Mouse (Mus musculus) embryo, embryonic 10 days (tissue): Measurements from ENCODE around the gene Oxsr1.
"Not testable (repeated sequence)": the region's sequence is repeated elsewhere in the genome, so short reads cannot be mapped to it uniquely, and the experiment has no call there.

Experiments used
- DNase-seq: peaks from one replicate; pipeline ENCODE4 v3.0.0-alpha.2; 2015; ENCODE audit warnings: low spot score

The Oxsr1 gene

DNA sequence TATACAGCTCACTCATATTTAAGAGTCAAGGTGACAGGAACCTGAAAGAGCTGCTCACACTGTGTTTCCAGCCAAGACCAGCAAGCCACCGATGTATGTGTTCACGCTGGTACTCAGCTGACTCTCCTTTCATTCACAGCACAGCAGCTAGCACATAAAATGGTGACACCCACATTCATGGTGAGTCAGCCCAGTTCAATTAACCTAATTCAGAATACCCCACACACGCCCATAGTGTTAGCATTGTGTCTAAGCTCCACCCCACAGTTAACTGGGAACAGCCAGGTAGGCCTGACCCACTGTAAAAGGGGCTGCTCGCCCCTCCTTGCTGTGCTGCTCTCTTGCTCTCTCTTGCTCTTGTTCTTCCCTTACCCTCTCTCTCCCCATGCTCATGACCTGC, 50.7 kb downstream of the Oxsr1 start:
- DNase-seq: no peak

DNA sequence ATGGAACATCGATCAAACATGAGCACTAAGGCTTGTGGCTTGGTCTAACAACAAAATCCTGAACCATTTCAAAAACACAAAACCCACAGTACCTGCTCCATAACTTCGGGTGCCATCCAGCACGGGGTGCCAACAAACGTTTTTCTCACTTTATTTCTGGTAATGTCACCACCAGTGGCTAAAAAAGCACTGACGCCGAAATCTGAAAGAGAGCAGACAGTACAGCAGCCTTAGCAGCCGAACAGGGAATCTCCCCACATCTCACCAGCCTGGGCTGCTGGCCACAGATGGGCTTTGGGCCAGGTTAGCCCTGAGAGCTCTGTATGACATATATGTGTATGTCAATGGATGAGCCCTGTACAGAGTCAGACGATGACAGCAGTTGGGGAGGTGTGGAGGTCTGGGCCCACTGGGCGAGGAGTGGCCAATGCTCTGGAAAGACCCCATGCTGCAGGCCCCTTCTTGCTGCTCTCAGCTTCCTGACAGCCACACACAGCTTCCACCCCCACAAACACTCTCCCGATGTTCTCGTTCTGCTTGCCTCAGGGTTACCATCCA, 53.6 kb downstream of the Oxsr1 start:
- no peak for DNase-seq

GRCm38 (mm10) chr9:119268120-119268519, 54.1 kb downstream of the Oxsr1 start:
- no peak for DNase-seq

- DNase-seq: not testable (repeated sequence)
Observed at GRCm38 (mm10) chr9:119266121-119266395, 56.2 kb downstream of the Oxsr1 start.

DNA sequence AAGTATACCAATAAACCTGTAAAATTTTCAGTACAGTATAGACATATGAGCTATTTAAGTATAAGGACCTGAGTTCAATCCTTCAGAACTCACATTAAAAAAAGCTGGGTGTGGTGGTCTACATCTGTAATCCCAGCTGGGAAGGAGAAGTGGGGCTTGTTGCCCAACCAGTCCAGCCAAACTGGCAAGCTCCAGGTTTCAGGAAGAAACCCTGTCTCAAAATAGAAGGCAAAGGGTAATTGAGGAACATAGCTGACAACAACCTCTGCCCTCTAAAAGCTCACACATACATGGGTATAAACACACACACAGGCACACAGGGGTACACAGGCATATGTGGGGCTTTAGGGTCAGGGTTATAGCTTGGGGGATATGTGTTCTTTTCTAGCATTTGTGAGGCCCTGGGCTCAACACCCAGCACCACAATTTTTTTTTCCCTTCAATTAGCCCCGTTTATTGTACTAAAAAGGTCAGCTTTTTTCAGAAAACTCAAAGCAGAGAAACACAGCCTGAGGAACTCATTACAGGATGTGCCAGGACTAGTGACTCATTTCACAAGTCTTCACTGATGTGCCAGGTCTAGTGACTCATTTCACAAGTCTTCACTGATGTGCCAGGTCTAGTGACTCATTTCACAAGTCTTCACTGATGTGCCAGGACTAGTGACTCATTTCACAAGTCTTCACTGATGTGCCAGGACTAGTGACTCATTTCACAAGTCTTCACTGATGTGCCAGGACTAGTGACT, 56.7 kb downstream of the Oxsr1 start:
- DNase-seq: not testable (repeated sequence)

GRCm38 (mm10) chr9:119263067-119263466, 59.2 kb downstream of the Oxsr1 start:
- DNase-seq: no peak

DNA sequence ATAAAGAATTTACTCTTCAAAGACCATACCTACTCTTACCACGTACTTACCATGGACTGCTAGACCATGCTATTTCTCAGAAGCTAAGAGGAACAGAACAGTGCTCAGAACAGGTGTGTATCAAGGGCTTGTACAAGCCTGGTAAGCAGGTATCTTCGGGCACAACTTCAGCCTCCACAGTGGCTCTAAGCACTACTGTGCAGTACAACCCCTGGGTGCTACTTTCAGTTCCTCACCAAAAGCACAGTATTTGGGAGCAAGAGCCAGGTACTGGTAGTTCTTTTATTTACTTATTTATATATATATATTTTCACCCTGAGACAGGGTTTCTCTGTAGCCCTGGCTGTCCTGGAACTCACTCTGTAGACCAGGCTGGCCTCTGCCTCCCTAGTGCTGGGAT, 61.4 kb downstream of the Oxsr1 start:
- no peak for DNase-seq

DNA sequence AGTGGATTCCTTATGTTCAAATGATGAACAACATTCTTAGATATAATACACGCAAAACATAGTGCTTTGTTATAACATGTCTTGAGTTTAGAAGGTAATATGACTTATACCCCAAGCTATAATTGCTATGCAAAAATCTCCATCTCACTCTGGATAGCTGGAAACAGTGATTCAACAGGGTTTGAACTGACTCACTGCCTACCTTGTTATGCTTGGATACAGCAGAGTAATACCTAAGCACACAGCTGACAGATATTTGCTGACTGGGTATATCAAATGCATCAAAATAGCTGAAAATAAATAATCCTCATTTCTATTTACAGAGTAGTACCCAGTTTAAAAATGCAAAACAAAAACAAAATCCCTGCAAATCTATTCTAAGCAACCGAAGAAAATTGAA, 63.4 kb downstream of the Oxsr1 start:
- DNase-seq: no peak

DNA sequence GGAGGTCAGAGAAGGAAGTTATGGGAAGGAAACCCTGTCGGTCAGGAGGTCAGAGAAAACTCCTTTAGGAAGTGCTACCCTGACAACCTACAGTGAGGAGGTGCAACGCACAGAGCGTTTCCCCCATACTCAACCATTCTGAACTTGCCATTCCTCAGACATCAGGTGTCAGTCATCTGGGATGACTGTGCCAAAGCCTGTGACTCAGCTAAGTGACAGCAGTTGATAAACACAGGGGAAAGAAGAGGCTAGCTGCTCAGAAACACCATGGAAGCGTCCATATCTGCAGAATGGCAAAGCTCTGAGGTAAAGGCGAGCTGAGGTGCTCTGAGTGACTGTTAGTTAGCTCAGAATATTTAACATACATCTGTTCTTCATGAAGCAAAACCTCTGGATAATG, 64.1 kb downstream of the Oxsr1 start:
- no peak for DNase-seq

GRCm38 (mm10) chr9:119256161-119256560, 66.1 kb downstream of the Oxsr1 start:
- DNase-seq: no peak

DNA sequence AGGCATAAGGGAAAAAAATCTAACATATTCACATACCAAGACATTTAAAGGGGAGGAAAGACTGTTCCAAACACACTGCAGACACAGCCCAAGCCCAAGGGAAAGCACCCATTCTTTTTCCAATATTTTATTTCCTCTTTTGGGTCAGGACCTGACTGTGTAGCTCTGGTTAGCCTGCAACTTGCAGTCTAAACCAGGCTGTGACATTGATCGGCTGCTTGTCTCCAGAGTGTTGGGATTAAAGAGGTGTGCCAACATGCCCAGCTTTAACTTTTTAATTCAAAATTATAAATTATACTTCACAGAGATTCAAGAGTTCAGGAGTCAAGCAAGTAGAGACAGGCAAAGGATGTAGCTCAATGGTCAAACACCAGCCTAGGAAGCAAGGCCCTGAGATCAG, 67.1 kb downstream of the Oxsr1 start:
- DNase-seq: no peak

DNA sequence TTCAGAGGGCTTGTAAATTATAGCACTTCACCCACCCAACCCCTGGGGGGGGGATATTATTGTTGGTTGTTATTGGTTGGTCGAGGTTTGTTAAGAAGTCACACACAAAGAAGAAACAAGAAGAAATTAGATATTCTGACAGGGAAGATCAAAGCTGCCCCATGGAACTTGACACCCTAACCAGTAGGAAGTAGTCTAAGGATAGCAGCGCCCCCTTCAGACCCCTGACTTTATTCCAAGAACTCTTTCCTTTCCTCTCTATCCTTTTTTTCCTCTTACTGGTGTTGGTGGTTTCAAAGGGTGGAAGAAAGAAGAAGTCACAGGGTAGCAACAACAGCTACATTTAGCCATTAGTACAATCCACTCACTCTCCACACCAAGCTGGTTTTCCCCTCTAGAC, 68.0 kb downstream of the Oxsr1 start:
- DNase-seq: no peak

GRCm38 (mm10) chr9:119247996-119248395, 74.2 kb downstream of the Oxsr1 start:
- no peak for DNase-seq

DNA sequence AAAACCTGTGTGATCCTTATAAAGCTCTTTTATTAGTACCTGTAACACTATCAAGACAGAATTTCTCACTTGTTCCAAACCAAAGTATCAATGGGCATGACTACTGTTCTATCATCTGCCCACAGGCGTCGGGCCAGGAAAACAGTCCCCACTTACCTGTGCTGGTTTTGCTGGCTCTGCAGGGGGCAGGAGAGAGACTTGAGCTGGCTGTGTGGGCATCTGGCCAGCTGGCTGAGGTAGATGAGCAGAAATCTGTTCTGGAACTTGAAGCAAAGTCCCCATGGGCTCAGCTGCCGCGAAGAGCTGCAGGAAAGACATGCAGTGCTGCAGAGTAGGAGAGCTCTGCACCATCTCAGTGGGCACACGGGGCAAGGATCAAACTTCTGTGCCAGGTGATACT, 75.4 kb downstream of the Oxsr1 start:
- no peak for DNase-seq

- DNase-seq: no peak
Observed at GRCm38 (mm10) chr9:119243981-119244380, 78.2 kb downstream of the Oxsr1 start.

- DNase-seq: no peak
Observed at GRCm38 (mm10) chr9:119241169-119241865, 80.9 kb downstream of the Oxsr1 start.

- DNase-seq: no peak
Observed at GRCm38 (mm10) chr9:119240286-119240997, 81.8 kb downstream of the Oxsr1 start.

DNA sequence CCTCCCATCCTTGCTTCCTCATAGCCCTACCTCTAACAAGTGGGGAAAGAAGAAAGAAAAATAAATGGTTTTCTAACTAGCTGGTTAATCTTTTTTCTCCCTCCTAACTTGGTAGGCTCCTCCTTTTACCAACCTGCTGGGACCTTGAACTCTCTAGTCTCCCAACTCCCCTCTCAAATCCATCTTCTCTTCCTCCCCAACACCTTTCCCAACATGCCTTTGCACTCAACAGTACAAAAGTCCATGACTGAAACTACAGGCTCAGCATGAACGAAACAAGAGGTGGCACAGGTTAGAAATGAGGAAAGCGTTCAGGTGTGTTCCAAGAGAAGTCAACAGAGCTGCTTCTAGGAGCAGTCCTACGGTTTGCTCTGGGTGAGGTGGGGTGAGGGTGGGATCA, 83.0 kb downstream of the Oxsr1 start:
- DNase-seq: no peak

- DNase-seq: no peak
Observed at GRCm38 (mm10) chr9:119238796-119239195, 83.4 kb downstream of the Oxsr1 start.

GRCm38 (mm10) chr9:119231552-119231951, 90.7 kb downstream of the Oxsr1 start:
- DNase-seq: no peak

DNA sequence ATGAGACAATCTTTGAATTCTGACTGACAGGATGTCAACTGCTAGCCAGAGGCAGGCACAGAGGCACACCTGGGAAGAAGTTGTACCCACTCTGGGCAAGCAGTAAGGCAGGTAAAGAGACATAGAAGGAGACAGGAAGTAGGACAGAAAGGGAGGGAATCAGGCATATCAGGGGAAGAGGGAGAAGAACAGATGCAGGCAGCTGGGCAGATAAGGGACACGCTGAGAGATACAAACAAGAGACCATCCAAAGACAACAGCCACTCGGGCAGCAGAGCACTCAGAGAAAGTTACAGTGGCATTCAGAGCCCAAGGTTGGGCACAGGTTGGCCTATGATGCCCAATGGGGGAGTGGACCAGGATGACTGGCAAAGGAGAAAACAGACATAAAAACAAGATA, 91.4 kb downstream of the Oxsr1 start:
- no peak for DNase-seq

GRCm38 (mm10) chr9:119220249-119220648, 102.0 kb downstream of the Oxsr1 start:
- no peak for DNase-seq

GRCm38 (mm10) chr9:119219667-119220066, 102.6 kb downstream of the Oxsr1 start:
- no peak for DNase-seq
